Mouse (Mus musculus) left cerebral cortex, adult 8-10 months (tissue): ENCODE measurements around the gene Olfr1404. TPM values are rescaled to one million over a fixed set of nuclear protein-coding genes. Genes with fewer than 3 reads are reported as not detected.
"Not testable (repeated sequence)": the region's sequence is repeated elsewhere in the genome, so short reads cannot be mapped to it uniquely, and the experiment has no call there.

Experiments used
- DNase-seq, 2 experiments: peaks; one replicate each; pipeline ENCODE4 v3.0.0; 2022; ENCODE audit warnings: low spot score in 2 of 2
- total RNA-seq, 4 experiments: library from RNA; stranded (reverse); gene quantifications; 2 replicates each; pipeline ENCODE4 v1.2.4; 2022

Olfr1404 gene
- total RNA-seq: not detected

DNA sequence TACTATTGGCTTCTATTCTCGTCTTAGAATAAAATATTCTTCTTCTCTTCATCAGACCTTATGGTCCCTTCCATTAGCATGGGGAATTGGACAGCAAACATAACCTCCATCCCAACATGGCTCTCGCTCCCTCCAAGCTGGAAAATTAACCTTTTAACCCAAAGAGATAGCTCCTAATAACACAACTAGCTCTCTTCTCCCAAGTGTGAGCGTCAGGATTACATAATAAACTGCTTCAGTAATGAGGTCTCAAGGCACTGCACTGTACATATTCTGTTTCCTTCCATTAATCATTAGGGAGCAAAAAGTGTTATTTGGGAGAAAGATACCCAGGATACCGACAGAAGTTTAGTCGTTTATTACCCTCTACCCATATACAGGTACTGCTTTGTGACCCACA lies at the start of gene Olfr1404:
TSS of gene Olfr1404 (plus strand) at position 301 of the 400 bp plus-strand sequence.
- DNase-seq: no peak

GRCm38 (mm10) chr1:173174154-173174842 lies 37.9 kb upstream of the Olfr1404 start:
- no peak for DNase-seq

- no peak for DNase-seq
Measured at GRCm38 (mm10) chr1:173190540-173190939, 21.7 kb upstream of the Olfr1404 start, which contains the start of gene Olfr1406. TSS of gene Olfr1406 (minus strand) at chr1:173190640.

GRCm38 (mm10) chr1:173192059-173192458 lies 20.1 kb upstream of the Olfr1404 start:
- DNase-seq: no peak

DNA sequence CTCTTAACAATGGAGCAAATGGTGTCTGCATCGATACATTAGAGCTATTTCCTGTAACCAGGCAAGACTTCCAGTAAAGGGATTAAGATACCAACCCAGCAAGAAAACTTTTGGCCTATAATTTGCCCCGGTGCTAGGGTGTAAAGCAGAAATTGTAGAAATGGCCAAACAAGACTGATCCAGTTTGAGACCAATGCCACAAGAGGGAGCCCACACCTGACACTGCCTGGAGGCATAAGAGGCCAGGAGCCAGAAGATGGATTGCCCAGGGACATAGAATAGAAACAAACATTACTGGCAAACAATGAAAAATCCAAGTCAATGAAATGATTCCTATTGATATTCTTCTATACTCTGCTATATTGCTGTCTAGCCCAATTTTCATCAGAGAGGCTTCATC lies 15.8 kb upstream of the Olfr1404 start:
- DNase-seq: no peak

DNA sequence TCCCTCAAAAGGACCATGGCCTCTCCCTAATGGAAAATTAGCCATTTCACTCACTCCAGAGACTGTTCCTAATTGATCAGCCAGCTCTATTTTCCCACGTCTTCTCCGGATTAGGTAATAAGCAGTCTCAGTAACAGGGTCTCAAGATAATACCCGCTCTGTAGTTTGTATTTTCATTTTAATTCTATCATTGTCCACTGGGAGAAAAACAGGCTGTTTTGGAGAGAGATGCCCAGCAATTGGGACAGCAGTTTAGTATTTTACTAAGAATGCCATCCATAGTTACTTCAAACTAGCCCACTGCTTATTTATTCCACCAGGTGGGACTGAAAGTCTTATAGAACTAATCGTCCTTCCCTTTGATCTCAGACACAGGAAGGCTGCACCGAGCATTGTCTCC lies 14.7 kb upstream of the Olfr1404 start, which contains the start of gene Olfr218:
TSS of gene Olfr218 (plus strand) at position 301 of the 400 bp plus-strand sequence.
- DNase-seq: no peak

DNA sequence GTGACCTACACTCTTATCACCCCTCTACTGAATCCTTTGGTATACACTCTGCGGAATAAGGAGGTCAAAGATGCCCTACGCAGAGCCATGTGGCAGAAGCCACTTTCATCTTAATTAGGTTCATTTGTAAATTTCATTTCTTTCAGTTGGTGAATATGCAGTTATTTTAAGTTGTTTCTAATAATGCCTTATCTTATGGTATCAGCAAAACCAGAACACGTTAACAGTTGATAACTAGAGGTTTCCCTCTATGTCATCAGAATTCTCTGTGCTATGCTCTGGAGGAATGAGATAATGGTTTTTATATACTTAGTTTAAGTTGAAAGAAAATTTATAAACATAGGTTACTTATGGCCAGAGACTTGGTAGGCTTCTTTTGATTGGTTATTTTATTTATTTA lies 4.3 kb downstream of the Olfr1404 start:
- DNase-seq: no peak

DNA sequence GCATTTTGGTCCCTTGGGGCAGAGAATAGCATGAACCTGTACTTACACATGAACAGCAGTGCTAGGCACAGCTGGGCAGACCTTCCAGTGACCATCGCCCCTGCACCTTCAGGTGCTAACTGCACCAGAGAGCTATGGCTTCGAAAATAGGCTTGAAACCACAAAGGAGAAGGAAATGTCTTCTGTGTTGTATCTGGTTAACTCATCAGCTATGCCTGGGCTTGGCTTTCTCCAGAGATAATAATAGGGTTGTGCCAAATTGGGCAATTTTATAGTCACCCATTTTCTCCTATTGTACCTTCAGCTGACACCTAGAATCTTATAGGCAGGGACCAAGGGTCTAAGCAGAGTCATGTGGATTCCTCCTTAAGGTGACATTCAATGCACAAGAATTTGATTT lies 14.9 kb downstream of the Olfr1404 start, which contains the start of gene Fcer1a:
TSS of gene Fcer1a (minus strand) at position 134 of the 400 bp plus-strand sequence.
- no peak for DNase-seq

DNA sequence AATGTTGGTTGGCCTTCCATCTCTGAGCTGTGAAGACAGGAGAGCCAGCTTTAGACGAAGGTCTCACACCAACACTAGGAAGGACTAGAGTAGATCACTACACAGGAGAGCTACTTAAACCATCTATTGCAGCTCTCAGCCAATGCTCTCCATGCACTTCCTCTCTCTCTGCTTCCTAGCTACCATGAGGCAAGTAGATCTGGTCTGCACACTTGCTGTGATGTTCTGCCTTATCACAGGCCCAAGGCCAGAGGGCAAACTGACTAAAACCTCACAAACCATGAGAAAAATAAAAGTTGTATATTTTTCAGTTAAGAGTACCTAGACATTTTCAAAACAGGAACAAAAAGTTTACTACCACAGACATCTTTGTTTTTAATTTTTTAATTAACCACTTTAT lies 24.8 kb downstream of the Olfr1404 start:
- not testable (repeated sequence) for DNase-seq

DNA sequence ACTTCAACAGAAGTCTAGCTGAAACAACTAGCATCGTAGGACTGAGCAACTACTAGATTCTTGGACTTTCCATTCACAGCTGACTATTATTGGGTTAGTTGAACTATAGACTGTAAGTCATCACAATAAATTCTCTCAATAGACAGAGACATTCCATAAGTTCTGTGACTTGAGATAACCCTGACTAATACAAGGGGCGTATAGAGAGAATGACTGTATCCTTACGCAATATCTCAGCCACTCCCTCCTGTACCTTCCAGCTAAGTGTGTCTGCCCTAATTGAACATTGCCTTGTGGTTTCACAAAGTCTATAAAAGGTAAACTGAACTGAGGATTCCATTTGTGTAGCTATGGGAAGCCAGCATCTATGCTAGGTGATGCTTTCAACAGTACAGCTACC lies 37.7 kb downstream of the Olfr1404 start:
- no peak for DNase-seq

DNA sequence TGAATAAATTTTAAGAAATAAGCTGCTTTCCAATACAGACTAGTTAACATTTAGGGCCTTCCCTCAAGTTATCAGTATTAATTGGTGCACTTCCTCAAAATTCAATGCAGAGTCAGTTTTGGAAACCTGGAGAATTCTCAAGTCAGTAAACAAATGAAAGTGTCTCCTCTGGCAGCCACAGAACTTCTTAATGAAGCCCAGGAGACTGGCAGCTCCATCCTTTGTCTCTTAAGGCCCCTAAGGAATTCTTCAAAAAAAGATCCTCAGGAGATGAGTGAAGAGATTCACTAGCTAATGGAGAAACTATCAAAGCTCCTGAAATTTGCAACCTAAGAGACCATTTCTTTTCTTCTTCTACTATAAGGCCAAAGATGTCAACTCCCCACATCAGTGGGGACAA lies 53.5 kb downstream of the Olfr1404 start, which contains the start of gene Olfr418:
TSS of gene Olfr418 (plus strand) at position 301 of the 400 bp plus-strand sequence.
- DNase-seq: no peak

Other genes starting within 250 kb of the Olfr1404 start
- gene Olfr1408, start 75.0 kb upstream of the Olfr1404 start, total RNA-seq: not detected
- gene Olfr1406, start 21.8 kb upstream of the Olfr1404 start, total RNA-seq: not detected
- gene Olfr218, start 14.6 kb upstream of the Olfr1404 start, total RNA-seq: not detected
- not detected for gene Fcer1a, start 14.8 kb downstream of the Olfr1404 start, total RNA-seq
- gene Olfr418, start 53.6 kb downstream of the Olfr1404 start, total RNA-seq: not detected
- not detected for gene Mptx2, start 65.4 kb downstream of the Olfr1404 start, total RNA-seq
- gene Ackr1, start 121.4 kb downstream of the Olfr1404 start, total RNA-seq: 10 to 100 TPM; 58.7 to 67.1 (median 61.4) TPM
- gene Aim2, start 138.5 kb downstream of the Olfr1404 start, total RNA-seq: 1 to 10 TPM; 3.9 to 9.2 (median 5.1) TPM
- 100 to 1,000 TPM; 384 to 405 (median 400) TPM for gene Cadm3, start 155.3 kb downstream of the Olfr1404 start, total RNA-seq